Comparison of ENCODE assay signal across 8 mouse cellular contexts in genomic region chr4:134468578-134469266, GRCm38 (mm10). TPM values are rescaled to one million over a fixed set of nuclear protein-coding genes. Genes with fewer than 3 reads are reported as not detected.
A peak's percentile ranks its signal among the peaks of the same experiment; 100 is the strongest.
DNase-seq lines count a peak whose midpoint lies in the region; ATAC-seq lines count a peak whose summit lies in the region.

No protein-coding gene starts in this region.

- peak overlapping the region; percentile 99 for H3K9ac ChIP-seq in hindbrain, embryonic 11.5 days (ENCODE audit: low read depth, low read length)

- peak overlapping the region; percentile 98 for H3K27ac ChIP-seq in hindbrain, embryonic 11.5 days (ENCODE audit: low read depth, low read length)

- no peaks in the 10 kb centered on the region for H3K27me3 ChIP-seq in hindbrain, embryonic 11.5 days (ENCODE audit: control insufficient read depth, insufficient read depth, low read length)

- peak; percentile 67 for DNase-seq in MEL-GATA-1-ER (ENCODE audit: extremely low read depth, low read depth)
- peak; percentile 94 for DNase-seq in cerebellum, adult 8-10 months
- DNase-seq in hindbrain, embryonic 11.5 days (ENCODE audit: low spot score): peak; percentile 97
- peak; percentile 94 to 97 for DNase-seq in layer of hippocampus, postnatal 10 days (ENCODE audit: low spot score in 2 of 2)
- DNase-seq in lung, postnatal 10 days: peak; percentile 97
- DNase-seq in ovary, postnatal 36 days (ENCODE audit: low spot score): peak; percentile 95
- peak; percentile 98 for DNase-seq in thymus, postnatal 25 days

- peaks cover 11% of the 10 kb centered on the region for H3K36me3 ChIP-seq in hindbrain, embryonic 11.5 days (ENCODE audit: control insufficient read depth, insufficient read depth, low read length)

- H3K4me2 ChIP-seq in hindbrain, embryonic 11.5 days (replicated peaks; ENCODE audit: low read depth, low read length): peak overlapping the region; percentile 95

- under 1% methylated on average over 44 of the region's 68 CpGs for WGBS in hindbrain, embryonic 11.5 days

- ATAC-seq in frontal cortex, adult (ENCODE audit: low TSS enrichment): peak; percentile 56
- peak; percentile 86 for ATAC-seq in hindbrain, embryonic 11.5 days (ENCODE audit: low FRiP score)

- H3K4me1 ChIP-seq in hindbrain, embryonic 11.5 days (replicated peaks; ENCODE audit: control insufficient read depth, insufficient read depth, low read length): 0 out of 2 replicates have a peak, but pooled peaks cover 3% of the 10 kb centered on the region

- peak overlapping the region; percentile 96 for H3K4me3 ChIP-seq in hindbrain, embryonic 11.5 days (ENCODE audit: low read depth, low read length)

- H3K9me3 ChIP-seq in hindbrain, embryonic 11.5 days (ENCODE audit: control insufficient read depth, low read length): no peaks in the 10 kb centered on the region

RNA-seq across cellular contexts. Expression of gene Stmn1, which starts 0.6 kb away (rescaled TPM):
- 4,486 and 4,492 TPM in 2 replicates for polyA plus RNA-seq in hindbrain, embryonic 11.5 days (2014; fragmentation: Nextera tagmentation; extraction: Ambion mirVana)
- 1,000 to 10,000 TPM; 1,050 to 1,137 TPM for total RNA-seq in layer of hippocampus, postnatal 10 days (2021)

RNA-seq across cellular contexts. Expression of gene Paqr7, which starts 27.8 kb away (rescaled TPM):
- 1.7 and 2.5 TPM in 2 replicates for polyA plus RNA-seq in hindbrain, embryonic 11.5 days (2014; fragmentation: Nextera tagmentation; extraction: Ambion mirVana)
- 10 to 100 TPM; 50.0 to 51.9 TPM for total RNA-seq in layer of hippocampus, postnatal 10 days (2021)

RNA-seq across cellular contexts. Expression of gene Aunip, which starts 42.1 kb away (rescaled TPM):
- polyA plus RNA-seq in hindbrain, embryonic 11.5 days (2014; fragmentation: Nextera tagmentation; extraction: Ambion mirVana): 4.4 and 6.1 TPM in 2 replicates
- under 1 TPM; 0.48 to 0.78 TPM for total RNA-seq in layer of hippocampus, postnatal 10 days (2021)

Comparison
In these comparisons a context has a peak if more than half of its experiments do, and no peak if none do; other contexts are left out.
1. Peak in every context shown above with its lines: DNase-seq, ATAC-seq, H3K4me3 ChIP-seq and H3K27ac ChIP-seq.